10 mouse cellular contexts compared by ENCODE assay signal in the genomic region with DNA sequence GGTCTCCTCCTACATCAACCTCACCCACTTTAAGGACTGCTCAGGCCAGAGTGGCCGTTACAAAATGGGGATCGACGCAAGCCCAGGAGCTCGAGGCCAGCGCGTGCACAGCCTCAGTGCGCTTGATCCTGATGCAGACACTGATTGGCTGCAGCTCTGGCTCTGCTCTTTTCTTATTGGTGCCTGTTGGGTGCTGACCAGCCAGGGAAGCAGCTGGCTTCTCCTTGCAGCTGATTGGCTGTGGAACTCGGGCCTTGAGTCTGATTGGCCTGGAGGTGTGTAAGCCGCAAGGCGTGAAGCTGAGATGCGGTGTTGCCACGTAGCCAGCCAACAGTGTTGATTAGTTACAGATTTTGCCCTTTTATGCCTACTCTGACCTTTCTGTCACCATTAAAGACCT. TPM values are rescaled to one million over a fixed set of nuclear protein-coding genes. Genes with fewer than 3 reads are reported as not detected.
A peak's percentile ranks its signal among the peaks of the same experiment; 100 is the strongest.
DNase-seq lines count a peak whose midpoint lies in the region; ATAC-seq and TF ChIP-seq lines count a peak whose summit lies in the region.
"Had no signal": no experiment of that assay in that cellular context is flagged by ENCODE, and none has a peak within 500 bp of the region (broad histone marks: within the 10 kb centered on the region; RNA-seq: fewer than 3 reads in every experiment).

Zbtb32 (minus strand) TSS at position 124 of the 400 bp plus-strand sequence.

- no peak for ATAC-seq in heart, embryonic 12.5 days (ENCODE audit: insufficient number of reproducible peaks, low FRiP score)
- ATAC-seq in forebrain, embryonic 16.5 days: no peak
- no peak for ATAC-seq in megakaryocyte, adult 5-6 weeks (ENCODE audit: poor library complexity, severe bottlenecking)

- H3K27ac ChIP-seq in heart, embryonic 12.5 days (ENCODE audit: poor library complexity, severe bottlenecking): no peak within 1 kb of the TSS
- H3K27ac ChIP-seq in forebrain, embryonic 16.5 days (ENCODE audit: low read length): no peak within 1 kb of the TSS
- no peak within 1 kb of the TSS for H3K27ac ChIP-seq in midbrain, embryonic 10.5 days (replicated peaks)
- H3K27ac ChIP-seq: heart, adult 2 months had no signal

- TF ChIP-seq CTCF in E14TG2a.4 (conservative IDR thresholded peaks at IDR 0.05; ENCODE audit: low read length): no peak

- no peaks in the 10 kb centered on the region for H3K9me3 ChIP-seq in heart, embryonic 12.5 days (replicated peaks)
- no peaks in the 10 kb centered on the region for H3K9me3 ChIP-seq in E14TG2a.4 (ENCODE audit: low read length)
- H3K9me3 ChIP-seq in forebrain, embryonic 16.5 days (ENCODE audit: control insufficient read depth, low read length): no peaks in the 10 kb centered on the region
- no peaks in the 10 kb centered on the region for H3K9me3 ChIP-seq in midbrain, embryonic 10.5 days (replicated peaks)

- peaks cover 14% of the 10 kb centered on the region for H3K4me1 ChIP-seq in heart, embryonic 12.5 days (replicated peaks)
- H3K4me1 ChIP-seq in E14TG2a.4 (replicated peaks; ENCODE audit: low read depth, low read length): peaks cover 80% of the 10 kb centered on the region
- peaks cover 12% of the 10 kb centered on the region for H3K4me1 ChIP-seq in forebrain, embryonic 16.5 days (replicated peaks; ENCODE audit: control insufficient read depth, insufficient read depth, low read length)
- peaks cover 9% of the 10 kb centered on the region for H3K4me1 ChIP-seq in midbrain, embryonic 10.5 days

- H3K9ac ChIP-seq in heart, embryonic 12.5 days: no peak within 1 kb of the TSS
- H3K9ac ChIP-seq in forebrain, embryonic 16.5 days (replicated peaks; ENCODE audit: low read depth, low read length): no peak within 1 kb of the TSS

- 0 out of 2 replicates have a peak, but pooled peaks cover 13% of the 10 kb centered on the region for H3K27me3 ChIP-seq in heart, embryonic 12.5 days (replicated peaks)
- H3K27me3 ChIP-seq in E14TG2a.4 (ENCODE audit: insufficient read depth, low read length): peaks cover 6% of the 10 kb centered on the region
- no peaks in the 10 kb centered on the region for H3K27me3 ChIP-seq in forebrain, embryonic 16.5 days (replicated peaks; ENCODE audit: control insufficient read depth, insufficient read depth, low read length)
- H3K27me3 ChIP-seq in midbrain, embryonic 10.5 days (ENCODE audit: low read depth, poor library complexity, severe bottlenecking): no peaks in the 10 kb centered on the region

- WGBS in heart, embryonic 12.5 days: 90% methylated on average over 12 of the region's 12 CpGs
- 95% methylated on average over 12 of the region's 12 CpGs for WGBS in forebrain, embryonic 16.5 days
- 92% methylated on average over 12 of the region's 12 CpGs for WGBS in midbrain, embryonic 10.5 days

- H3K4me3 ChIP-seq in heart, embryonic 12.5 days: no peak within 1 kb of the TSS
- H3K4me3 ChIP-seq in E14TG2a.4 (replicated peaks; ENCODE audit: low read length): peak within 1 kb of the TSS; percentile 65
- H3K4me3 ChIP-seq in forebrain, embryonic 16.5 days (replicated peaks; ENCODE audit: low read length): peak within 1 kb of the TSS; percentile 15
- peak within 1 kb of the TSS; percentile 26; the same call in 1 of the 2 replicates for H3K4me3 ChIP-seq in midbrain, embryonic 10.5 days
- H3K4me3 ChIP-seq: heart, adult 2 months had no signal

- DNase-seq in heart, adult 9 months (ENCODE audit: low spot score in 2 of 2): no peak
- no peak for DNase-seq in midbrain, embryonic 10.5 days (ENCODE audit: low spot score)
- no peak for DNase-seq in ovary, adult 18-20 months (ENCODE audit: low spot score)
- DNase-seq in adrenal gland, adult 8-10 months: no peak
- DNase-seq: heart, adult 2 months; left cerebral cortex, postnatal 4 days had no signal

- H3K36me3 ChIP-seq in heart, embryonic 12.5 days: no peaks in the 10 kb centered on the region
- no peaks in the 10 kb centered on the region for H3K36me3 ChIP-seq in E14TG2a.4 (ENCODE audit: insufficient read depth, low read length)
- no peaks in the 10 kb centered on the region for H3K36me3 ChIP-seq in forebrain, embryonic 16.5 days (ENCODE audit: control insufficient read depth, insufficient read depth)
- H3K36me3 ChIP-seq in midbrain, embryonic 10.5 days: no peaks in the 10 kb centered on the region

- peak within 1 kb of the TSS; percentile 36; the same call in 1 of the 2 replicates for H3K4me2 ChIP-seq in heart, embryonic 12.5 days
- H3K4me2 ChIP-seq in forebrain, embryonic 16.5 days (ENCODE audit: low read length): peak within 1 kb of the TSS; percentile 34

RNA-seq across cellular contexts. Expression of gene Zbtb32, which starts in this region (rescaled TPM):
- polyA plus RNA-seq in heart, embryonic 12.5 days (2016; fragmentation: Nextera tagmentation; extraction: Ambion mirVana): 0.09 and 0.44 TPM in 2 replicates
- polyA plus RNA-seq in forebrain, embryonic 16.5 days (2015; fragmentation: Nextera tagmentation; extraction: Ambion mirVana): 0.22 and 0.23 TPM in 2 replicates
- polyA plus RNA-seq in midbrain, embryonic 10.5 days (2016; fragmentation: Nextera tagmentation; extraction: Ambion mirVana): 0.26 and 0.61 TPM in 2 replicates
- 1 to 10 TPM in 1 of 4 experiments, under 1 TPM in 1, not detected in 2; 0.73 to 1.8 TPM for total RNA-seq in adrenal gland, adult 8-10 months (2022)
- 0.78 TPM in 1 of 2 replicates, not detected in the other for total RNA-seq in megakaryocyte, adult 5-6 weeks (2015)
- total RNA-seq in megakaryocyte, adult 5-6 weeks (2017): 2.0 and 2.9 TPM in 2 replicates
- total RNA-seq: left cerebral cortex, postnatal 4 days had no signal
